Mouse (Mus musculus): ENCODE results near the gene Nme9. TPM values are rescaled to one million over a fixed set of nuclear protein-coding genes. Genes with fewer than 3 reads are reported as not detected.
A peak's percentile ranks its signal among the peaks of the same experiment; 100 is the strongest.

Nme9 gene
- polyA plus RNA-seq, 1 experiment = not detected

- Histone ChIP-seq H3K4me3 (ENCODE audit: insufficient read depth, low read depth, low read length) (no peak overlapping the region), H3K4me1 (ENCODE audit: control insufficient read depth, insufficient read depth, low read length) (peaks cover 6% of the 10 kb centered on the region), H3K27ac (ENCODE audit: insufficient read depth, low read depth, low read length) (no peak overlapping the region)
- WGBS = 88% methylated on average over 4 of the region's 4 CpGs
- no peak for TF ChIP-seq POLR2A (IDR thresholded peaks at IDR 0.05; ENCODE audit: insufficient read depth, low read depth, low read length)
- no peak for TF ChIP-seq CTCF (IDR thresholded peaks at IDR 0.05; ENCODE audit: insufficient read depth, low read depth, low read length)
Observed at GRCm38 (mm10) chr9:99441647-99442433, 9.4 kb upstream of the Nme9 start.

- peaks cover 4% of the 10 kb centered on the region; the same call in 1 of the 2 replicates for H3K4me1 ChIP-seq (ENCODE audit: control insufficient read depth, insufficient read depth, low read length)
- 52% methylated on average over 8 of the region's 8 CpGs for WGBS
- no peak overlapping the region for H3K27ac ChIP-seq (ENCODE audit: insufficient read depth, low read depth, low read length)
- TF ChIP-seq CTCF (IDR thresholded peaks at IDR 0.05; ENCODE audit: insufficient read depth, low read depth, low read length) (no peak), POLR2A (IDR thresholded peaks at IDR 0.05; ENCODE audit: insufficient read depth, low read depth, low read length) (no peak)
- no peak overlapping the region for H3K4me3 ChIP-seq (ENCODE audit: insufficient read depth, low read depth, low read length)
Observed at GRCm38 (mm10) chr9:99444590-99445178, 6.6 kb upstream of the Nme9 start.

GRCm38 (mm10) chr9:99446259-99446658 lies 5.0 kb upstream of the Nme9 start:
- TF ChIP-seq POLR2A (IDR thresholded peaks at IDR 0.05; ENCODE audit: insufficient read depth, low read depth, low read length) (no peak), CTCF (IDR thresholded peaks at IDR 0.05; ENCODE audit: insufficient read depth, low read depth, low read length) (no peak)
- Histone ChIP-seq H3K4me3 (ENCODE audit: insufficient read depth, low read depth, low read length) (no peak overlapping the region), H3K4me1 (ENCODE audit: control insufficient read depth, insufficient read depth, low read length) (peaks cover 6% of the 10 kb centered on the region; the same call in 1 of the 2 replicates), H3K27ac (ENCODE audit: insufficient read depth, low read depth, low read length) (no peak overlapping the region)

GRCm38 (mm10) chr9:99447323-99447722 lies 4.0 kb upstream of the Nme9 start:
- 47% methylated on average over 3 of the region's 3 CpGs for WGBS

GRCm38 (mm10) chr9:99449886-99450647 lies 1.2 kb upstream of the Nme9 start:
- no peak for TF ChIP-seq CTCF (IDR thresholded peaks at IDR 0.05; ENCODE audit: insufficient read depth, low read depth, low read length)
- TF ChIP-seq POLR2A (IDR thresholded peaks at IDR 0.05; ENCODE audit: insufficient read depth, low read depth, low read length) = no peak
- WGBS = 39% methylated on average over 9 of the region's 9 CpGs
- Histone ChIP-seq H3K4me1 (ENCODE audit: control insufficient read depth, insufficient read depth, low read length) (peaks cover 6% of the 10 kb centered on the region; the same call in 1 of the 2 replicates), H3K27ac (ENCODE audit: insufficient read depth, low read depth, low read length) (no peak overlapping the region), H3K4me3 (ENCODE audit: insufficient read depth, low read depth, low read length) (no peak overlapping the region)

More at GRCm38 (mm10) chr9:99447323-99447722, 4.0 kb upstream of the Nme9 start:
- no peak overlapping the region for H3K27ac ChIP-seq (ENCODE audit: insufficient read depth, low read depth, low read length)
- TF ChIP-seq POLR2A (IDR thresholded peaks at IDR 0.05; ENCODE audit: insufficient read depth, low read depth, low read length) = no peak
- TF ChIP-seq CTCF (IDR thresholded peaks at IDR 0.05; ENCODE audit: insufficient read depth, low read depth, low read length) = no peak
- H3K4me1 ChIP-seq (ENCODE audit: control insufficient read depth, insufficient read depth, low read length) = peaks cover 9% of the 10 kb centered on the region; the same call in 1 of the 2 replicates
- no peak overlapping the region for H3K4me3 ChIP-seq (ENCODE audit: insufficient read depth, low read depth, low read length)

GRCm38 (mm10) chr9:99454211-99454610 lies 2.9 kb downstream of the Nme9 start:
- no peak overlapping the region for H3K27ac ChIP-seq (ENCODE audit: insufficient read depth, low read depth, low read length)
- no peak for TF ChIP-seq POLR2A (IDR thresholded peaks at IDR 0.05; ENCODE audit: insufficient read depth, low read depth, low read length)
- no peak for TF ChIP-seq CTCF (IDR thresholded peaks at IDR 0.05; ENCODE audit: insufficient read depth, low read depth, low read length)
- H3K4me1 ChIP-seq (ENCODE audit: control insufficient read depth, insufficient read depth, low read length) = peaks cover 6% of the 10 kb centered on the region; the same call in 1 of the 2 replicates
- 68% methylated on average over 4 of the region's 4 CpGs for WGBS
- H3K4me3 ChIP-seq (ENCODE audit: insufficient read depth, low read depth, low read length) = no peak overlapping the region

- WGBS = 43% methylated on average over 12 of the region's 12 CpGs
- Histone ChIP-seq H3K27ac (ENCODE audit: insufficient read depth, low read depth, low read length) (no peak overlapping the region), H3K4me1 (ENCODE audit: control insufficient read depth, insufficient read depth, low read length) (no peaks in the 10 kb centered on the region), H3K4me3 (ENCODE audit: insufficient read depth, low read depth, low read length) (no peak overlapping the region)
- TF ChIP-seq CTCF (IDR thresholded peaks at IDR 0.05; ENCODE audit: insufficient read depth, low read depth, low read length) (peak; percentile 41; the same call in 1 of the 2 replicates), POLR2A (IDR thresholded peaks at IDR 0.05; ENCODE audit: insufficient read depth, low read depth, low read length) (no peak)
Observed at GRCm38 (mm10) chr9:99458529-99459208, 7.4 kb downstream of the Nme9 start.

- no peak overlapping the region for H3K27ac ChIP-seq (ENCODE audit: insufficient read depth, low read depth, low read length)
- H3K4me3 ChIP-seq (ENCODE audit: insufficient read depth, low read depth, low read length) = no peak overlapping the region
- no peaks in the 10 kb centered on the region for H3K4me1 ChIP-seq (ENCODE audit: control insufficient read depth, insufficient read depth, low read length)
- 90% methylated on average over 4 of the region's 4 CpGs for WGBS
- TF ChIP-seq CTCF (IDR thresholded peaks at IDR 0.05; ENCODE audit: insufficient read depth, low read depth, low read length) (no peak), POLR2A (IDR thresholded peaks at IDR 0.05; ENCODE audit: insufficient read depth, low read depth, low read length) (no peak)
Observed at GRCm38 (mm10) chr9:99459730-99460129, 8.5 kb downstream of the Nme9 start.
